Mouse (Mus musculus) WW6 (cell line): Measurements from ENCODE around the gene Gng7.

Experiments
- DNase-seq: peaks from one replicate; pipeline ENCODE4 v3.0.0-alpha.2; 2013; ENCODE audit warnings: low read depth, low spot score

Gng7 gene

GRCm38 (mm10) chr10:80968106-80968505 is 46.6 kb downstream of the Gng7 start:
- no peak for DNase-seq

GRCm38 (mm10) chr10:80967101-80967656 is 47.6 kb downstream of the Gng7 start:
- DNase-seq = no peak

GRCm38 (mm10) chr10:80966296-80966695 is 48.4 kb downstream of the Gng7 start:
- DNase-seq = no peak

- no peak for DNase-seq
Observed at GRCm38 (mm10) chr10:80963031-80963975, 51.4 kb downstream of the Gng7 start.

GRCm38 (mm10) chr10:80962585-80962984 is 52.2 kb downstream of the Gng7 start:
- DNase-seq = no peak

GRCm38 (mm10) chr10:80962051-80962472 is 52.7 kb downstream of the Gng7 start:
- DNase-seq = no peak

- peak; percentile 72 for DNase-seq
Observed at GRCm38 (mm10) chr10:80960551-80961508, 53.9 kb downstream of the Gng7 start.

GRCm38 (mm10) chr10:80958979-80959637 is 55.6 kb downstream of the Gng7 start:
- no peak for DNase-seq

- DNase-seq = no peak
Observed at GRCm38 (mm10) chr10:80957791-80958190, 57.0 kb downstream of the Gng7 start.

- no peak for DNase-seq
Observed at GRCm38 (mm10) chr10:80956901-80957300, 57.8 kb downstream of the Gng7 start.

- no peak for DNase-seq
Observed at GRCm38 (mm10) chr10:80956385-80956784, 58.4 kb downstream of the Gng7 start.

- no peak for DNase-seq
Observed at GRCm38 (mm10) chr10:80955536-80955935, 59.2 kb downstream of the Gng7 start.

GRCm38 (mm10) chr10:80954843-80955242 is 59.9 kb downstream of the Gng7 start:
- no peak for DNase-seq

- no peak for DNase-seq
Observed at GRCm38 (mm10) chr10:80954415-80954814, 60.3 kb downstream of the Gng7 start.

GRCm38 (mm10) chr10:80952449-80952848 is 62.3 kb downstream of the Gng7 start:
- DNase-seq = no peak

- no peak for DNase-seq
Observed at GRCm38 (mm10) chr10:80951761-80952390, 62.9 kb downstream of the Gng7 start.

- no peak for DNase-seq
Observed at GRCm38 (mm10) chr10:80950314-80950713, 64.4 kb downstream of the Gng7 start.

GRCm38 (mm10) chr10:80949081-80949480 is 65.7 kb downstream of the Gng7 start:
- no peak for DNase-seq

GRCm38 (mm10) chr10:80948570-80948969 is 66.2 kb downstream of the Gng7 start:
- DNase-seq = no peak

- DNase-seq = no peak
Observed at GRCm38 (mm10) chr10:80947802-80948201, 66.9 kb downstream of the Gng7 start.
